Mouse (Mus musculus) frontal cortex, postnatal 14 days (tissue): ENCODE measurements around the gene Armc6.

Source experiments
- DNase-seq, 2 experiments: peaks; one replicate each; pipeline ENCODE4 v3.0.0; 2022; ENCODE audit warnings: low spot score in 2 of 2

Gene Armc6

GRCm38 (mm10) chr8:70234080-70234780 lies at the start of gene Armc6, which contains the start of gene Sugp2:
Gene Armc6, minus strand, starts transcription at chr8:70234466.
Gene Sugp2, plus strand, starts transcription at chr8:70234226.
- peak; percentile 92 for DNase-seq

DNA sequence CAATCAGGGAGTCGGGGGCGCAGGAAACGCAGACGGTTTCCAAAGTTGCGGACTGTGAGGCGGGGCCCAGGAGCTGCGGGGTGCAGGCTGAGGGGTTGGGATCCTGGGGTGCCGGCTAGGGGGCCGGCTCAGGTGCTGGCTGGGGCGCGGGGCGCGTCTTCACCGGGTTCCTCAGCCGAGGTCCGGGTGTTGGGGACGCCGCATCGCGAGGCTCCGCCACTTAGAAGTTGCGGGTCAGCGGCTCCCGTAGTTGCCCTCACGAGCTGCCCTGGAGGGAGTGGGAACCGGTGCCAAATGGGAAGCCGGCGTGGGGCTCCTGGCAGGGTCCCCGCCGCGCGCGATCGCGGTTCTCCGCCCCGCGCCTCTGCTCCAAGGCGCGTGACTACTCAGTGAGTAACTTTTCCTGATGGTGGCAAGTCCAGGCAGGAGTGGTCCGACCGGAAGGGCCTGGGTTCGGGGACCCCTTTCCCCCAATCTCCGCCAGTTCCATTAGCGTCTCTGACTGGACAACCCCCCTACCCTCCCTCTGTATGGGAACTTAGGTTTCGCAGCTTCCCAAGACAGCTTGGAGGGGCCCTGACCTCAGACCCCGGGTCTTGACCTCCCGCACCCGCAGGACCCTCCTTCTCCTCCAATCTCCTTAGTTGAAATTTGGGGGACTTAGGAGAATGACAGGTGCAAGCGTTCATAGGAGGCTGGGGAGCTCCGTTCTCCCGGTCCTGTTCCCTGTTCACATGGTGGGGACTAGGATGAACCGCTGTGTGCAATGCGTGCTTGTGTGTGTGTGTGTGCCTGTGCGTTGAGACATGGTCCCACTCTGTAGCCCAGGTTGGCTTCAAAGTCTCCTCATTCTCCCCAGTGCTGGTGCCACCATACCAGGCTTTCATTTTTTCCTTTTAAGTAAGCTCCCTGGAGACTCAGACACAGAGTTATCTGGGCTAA lies 49.1 kb upstream of the Armc6 start:
- DNase-seq = no peak

GRCm38 (mm10) chr8:70282603-70283135 lies 48.4 kb upstream of the Armc6 start, which contains the start of gene Homer3:
Gene Homer3, plus strand, starts transcription at chr8:70282827.
- peak; percentile 65 to 69 for DNase-seq

DNA sequence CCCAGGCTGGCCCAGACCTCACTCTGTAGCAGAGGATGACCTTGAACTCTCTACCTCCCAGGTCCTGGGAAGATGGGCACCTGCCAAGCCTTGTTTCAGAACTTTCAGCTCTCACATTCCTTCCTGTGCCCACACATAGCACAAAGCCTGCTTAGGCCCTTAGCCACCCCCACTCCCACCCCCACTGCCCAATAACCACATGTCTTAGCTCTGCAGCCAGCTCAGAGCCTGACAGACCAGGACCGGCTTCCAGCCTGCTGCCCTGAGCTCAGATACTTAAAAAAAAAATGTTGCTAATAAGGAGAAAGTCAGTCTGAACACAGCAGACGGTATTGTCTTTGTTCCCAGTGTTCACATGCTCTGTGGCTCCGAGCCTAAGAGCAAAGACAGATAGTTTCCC lies 46.7 kb upstream of the Armc6 start:
- DNase-seq = no peak

DNA sequence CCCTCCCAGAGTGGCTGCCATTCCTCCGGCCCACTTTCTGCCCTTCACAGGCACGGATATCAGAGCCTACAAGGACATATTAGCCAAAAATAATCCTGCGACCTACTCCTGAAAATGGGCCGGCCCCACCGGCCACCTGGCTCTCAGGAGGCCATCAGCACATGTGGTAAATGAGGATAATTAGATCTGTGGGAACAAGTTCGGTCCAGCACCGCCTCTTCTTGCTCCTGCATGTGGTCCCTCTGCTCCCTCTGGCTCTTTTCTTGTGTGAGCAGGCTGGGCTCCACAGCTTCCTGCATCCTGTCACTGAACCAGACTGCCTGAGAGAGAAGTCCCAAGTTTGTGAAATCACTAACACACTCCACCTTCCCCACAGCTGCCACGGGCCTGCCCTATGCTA lies 45.0 kb upstream of the Armc6 start:
- no peak for DNase-seq

GRCm38 (mm10) chr8:70278175-70278574 lies 43.9 kb upstream of the Armc6 start:
- DNase-seq = no peak

GRCm38 (mm10) chr8:70276476-70276875 lies 42.2 kb upstream of the Armc6 start:
- no peak for DNase-seq

GRCm38 (mm10) chr8:70274350-70274749 lies 40.1 kb upstream of the Armc6 start:
- no peak for DNase-seq

DNA sequence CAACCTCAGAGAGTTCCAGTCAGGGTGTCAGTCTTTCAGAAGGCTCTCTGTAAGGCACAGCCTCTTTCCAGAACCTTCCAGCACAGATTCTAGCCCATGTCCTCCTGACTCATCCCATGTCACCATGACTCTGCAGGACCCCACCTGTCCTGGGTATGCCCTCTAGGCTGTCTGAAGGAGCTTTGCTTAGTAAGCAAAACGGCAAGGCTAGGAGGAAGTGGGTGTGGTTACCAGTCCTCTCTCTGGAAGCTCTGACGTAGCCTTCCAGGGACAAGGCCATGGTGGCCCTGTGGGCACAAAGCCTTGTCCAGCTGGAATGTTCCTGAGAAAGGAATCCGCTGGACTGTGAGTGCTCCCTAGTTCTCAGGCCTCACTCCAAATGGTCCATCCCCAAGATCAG lies 38.7 kb upstream of the Armc6 start:
- DNase-seq = no peak

DNA sequence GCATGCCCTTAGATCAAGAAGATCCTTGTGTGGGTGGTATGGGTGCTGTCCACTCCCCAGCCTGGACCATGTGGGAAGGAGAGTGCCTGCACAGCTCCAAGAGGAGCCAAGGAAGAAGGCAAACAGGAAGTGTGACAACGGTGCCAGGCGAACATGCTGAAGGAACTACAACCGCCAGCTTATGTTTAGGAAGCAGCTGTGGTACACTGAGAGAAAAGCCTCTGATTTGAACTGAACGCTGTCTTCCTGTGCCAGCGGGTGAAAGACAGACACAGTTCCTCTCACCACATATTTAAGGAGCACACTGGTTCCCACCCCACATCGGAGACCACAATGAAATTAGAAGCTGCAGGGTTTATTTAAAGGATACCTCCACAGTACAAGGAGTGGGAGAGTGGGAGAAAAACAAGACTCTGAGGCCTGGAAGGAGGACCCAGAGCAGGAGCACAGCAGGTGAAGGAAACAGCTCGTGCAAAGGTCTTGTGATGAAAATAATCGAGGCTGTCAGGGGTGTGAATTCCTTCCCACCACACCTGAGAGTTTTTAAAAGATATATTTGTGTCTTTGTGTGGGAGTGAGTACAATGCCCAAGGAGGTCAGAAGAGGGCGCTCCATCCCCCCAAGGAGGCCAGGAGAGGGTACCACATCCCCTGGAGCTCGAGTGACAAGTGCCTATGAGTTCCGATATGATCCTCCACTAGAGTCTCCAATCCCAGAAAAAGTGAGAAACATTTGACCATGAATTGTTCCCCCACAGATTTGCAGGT lies 34.7 kb upstream of the Armc6 start:
- peak; percentile 37 to 49 for DNase-seq

DNA sequence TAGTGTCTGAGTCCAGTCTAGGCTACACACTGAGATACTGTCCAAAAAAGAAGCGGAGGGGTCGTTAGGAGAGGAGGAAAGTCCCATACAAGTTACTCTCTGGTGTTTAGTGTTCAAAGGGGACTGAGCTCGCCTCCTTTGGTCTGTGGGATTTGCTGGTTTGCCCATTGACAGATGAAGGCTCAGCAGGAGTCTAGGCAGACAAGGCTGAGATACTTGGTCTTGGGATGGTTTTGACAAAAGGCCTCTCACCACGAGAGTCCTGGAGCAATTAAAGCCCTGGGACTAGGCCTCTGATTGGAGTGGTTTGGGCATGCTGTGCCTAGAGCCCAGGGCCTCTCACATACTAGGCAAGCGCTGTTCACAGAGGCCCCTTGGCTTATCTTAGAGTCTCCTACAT lies 34.0 kb upstream of the Armc6 start:
- DNase-seq = no peak

DNA sequence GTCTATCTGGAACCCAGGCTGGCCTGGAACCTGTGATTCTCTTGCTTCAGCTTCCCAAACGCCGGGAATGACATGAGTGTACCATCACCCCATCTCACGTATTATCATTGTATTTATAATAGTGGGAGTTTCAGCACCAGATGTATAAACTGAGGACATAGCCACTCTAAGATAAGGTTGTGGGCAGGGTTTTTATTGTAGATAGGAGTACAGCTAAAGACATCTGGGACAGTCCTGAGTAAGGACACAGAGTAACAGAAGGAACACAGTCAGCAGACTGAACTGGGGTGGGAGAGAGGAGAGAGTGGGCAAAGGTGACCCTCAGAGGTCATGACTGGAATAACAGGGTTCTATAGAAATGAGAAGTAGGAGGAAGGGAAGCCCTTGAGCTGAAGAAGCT lies 33.4 kb upstream of the Armc6 start:
- no peak for DNase-seq

- DNase-seq = no peak
Measured at GRCm38 (mm10) chr8:70259043-70259442, 24.8 kb upstream of the Armc6 start.

GRCm38 (mm10) chr8:70258600-70258999 lies 24.3 kb upstream of the Armc6 start:
- DNase-seq = no peak

DNA sequence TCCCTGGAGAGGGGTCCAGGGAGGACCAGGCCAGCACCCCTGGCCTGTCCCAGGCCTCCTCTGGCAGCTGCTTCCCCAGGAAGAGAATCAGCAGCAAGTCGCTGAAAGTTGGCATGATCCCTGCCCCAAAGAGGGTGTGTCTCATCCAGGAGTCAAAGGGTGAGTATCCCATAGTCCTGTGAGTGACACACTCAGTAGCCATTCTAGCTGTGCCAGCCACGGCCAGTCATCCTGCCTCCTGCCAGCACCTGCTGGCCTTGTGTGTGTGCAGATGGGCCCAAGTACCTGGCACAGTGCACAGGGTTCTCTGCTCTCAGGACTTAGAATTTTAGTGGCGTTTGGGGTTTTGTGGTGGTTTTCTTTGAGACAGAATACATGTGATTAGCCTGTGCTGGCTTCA lies 23.2 kb upstream of the Armc6 start:
- no peak for DNase-seq

- no peak for DNase-seq
Measured at GRCm38 (mm10) chr8:70254628-70255027, 20.4 kb upstream of the Armc6 start.

DNA sequence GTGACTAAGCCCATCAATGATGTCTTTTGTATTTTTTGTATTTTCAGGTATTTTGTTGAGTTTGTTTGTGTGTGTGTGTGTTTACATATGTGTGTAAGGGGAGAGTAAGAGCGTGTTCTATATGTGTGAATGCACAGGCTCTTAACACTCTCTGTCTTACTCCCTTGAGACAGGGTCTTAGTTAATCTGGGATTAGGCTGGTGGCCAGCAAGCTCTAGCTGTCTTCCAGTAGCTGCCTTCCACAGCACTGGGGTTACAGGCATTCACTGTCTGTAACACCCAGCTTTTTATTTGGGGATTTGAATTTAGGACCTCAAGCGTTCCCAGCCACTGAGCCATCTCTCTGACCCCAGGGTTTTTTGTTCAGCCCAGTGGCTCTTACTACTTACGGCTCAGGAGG lies 13.6 kb upstream of the Armc6 start:
- DNase-seq = no peak

DNA sequence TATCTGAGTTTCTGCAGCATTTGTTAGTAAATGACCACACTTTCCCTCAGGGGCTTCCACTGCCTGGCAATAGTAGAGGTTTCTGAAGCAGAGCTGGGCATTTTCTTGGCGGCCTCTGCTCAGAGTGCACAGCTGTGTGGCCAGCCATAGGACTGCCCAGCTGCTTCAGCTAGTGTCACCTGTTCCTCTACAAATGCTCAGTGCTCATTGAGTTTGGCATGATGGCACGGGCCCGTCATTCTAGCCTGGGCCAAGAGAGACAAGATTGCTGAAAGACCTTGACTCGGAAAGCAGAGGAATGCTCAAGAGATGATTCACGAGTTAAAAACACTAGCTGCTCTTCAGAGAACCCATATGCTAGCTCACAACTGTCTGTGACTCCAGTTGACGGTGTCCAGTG lies 12.4 kb upstream of the Armc6 start:
- no peak for DNase-seq

- DNase-seq = no peak
Measured at GRCm38 (mm10) chr8:70240642-70241041, 6.4 kb upstream of the Armc6 start.

- DNase-seq = no peak
Measured at GRCm38 (mm10) chr8:70237842-70238241, 3.6 kb upstream of the Armc6 start.

- no peak for DNase-seq
Measured at GRCm38 (mm10) chr8:70234781-70235128, 489 bp upstream of the Armc6 start.

DNA sequence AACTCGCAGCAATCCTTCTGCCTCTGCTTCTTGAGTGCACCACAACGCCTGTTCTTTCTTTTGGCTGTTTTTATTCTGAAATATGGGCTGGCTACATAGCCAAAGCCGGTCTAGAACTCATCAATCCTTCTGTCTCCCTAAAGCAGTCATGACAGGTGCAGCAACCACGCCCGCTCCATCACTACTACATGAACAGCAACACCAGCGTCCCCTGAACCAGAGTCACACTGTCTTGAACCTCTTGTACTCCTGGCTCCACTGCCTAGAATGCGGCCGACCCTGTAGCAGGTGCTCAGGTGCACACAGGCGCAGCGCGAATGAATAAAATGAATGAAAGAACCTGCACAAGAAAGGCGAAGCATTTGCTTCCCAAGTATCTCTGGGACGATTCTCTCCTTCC lies 660 bp downstream of the Armc6 start:
- peak in 1 of 2 experiments; percentile 20 for DNase-seq
